Mouse (Mus musculus) adrenal gland, adult 2 months (tissue): Measurements from ENCODE around the gene Cep295. TPM values are rescaled to one million over a fixed set of nuclear protein-coding genes. Genes with fewer than 3 reads are reported as not detected.

Experiments
- microRNA-seq, 2 experiments: library from miRNA; unstranded; fragments of <30 nt; microRNA quantifications; one replicate each; pipeline ENCODE4 v1.2.0; 2021
- polyA plus RNA-seq: library from polyadenylated mRNA; depleted of rRNA; stranded (reverse); fragments of >200 nt; gene quantifications from 2 replicates; pipeline ENCODE4 v1.2.3, GENCODE M21; 2012; rRNA removed
- total RNA-seq, 2 experiments: library from RNA; stranded (reverse); gene quantifications; 2 replicates each; pipeline ENCODE4 v1.2.3; 2021

Gene Cep295
- total and polyA plus RNA-seq, 3 experiments: 0.82 to 13.8 (median 9.2) TPM

Small RNAs within 50 kb of the gene (microRNA-seq; reads per million reads assigned to microRNA genes)
- gene Gm49349 (0 to 0.44 reads per million in 2 experiments), gene mmu-mir-7650 (0 to 1.2 reads per million in 2 experiments)

Other genes with a start within 250 kb of the Cep295 start
- gene Hephl1, start 245.7 kb downstream of the Cep295 start, total RNA-seq: 1 to 10 TPM in 1 of 2 experiments, under 1 TPM in 1; 0.38 to 5.0 TPM
- gene Hephl1, start 245.7 kb downstream of the Cep295 start, polyA plus RNA-seq: 1.2 and 2.9 TPM in 2 replicates
- 1 to 10 TPM in 1 of 2 experiments, under 1 TPM in 1; 0.55 to 1.2 TPM for gene Vstm5, start 118.7 kb downstream of the Cep295 start, total RNA-seq
- 1.2 and 1.4 TPM in 2 replicates for gene Vstm5, start 118.7 kb downstream of the Cep295 start, polyA plus RNA-seq
- 10 to 100 TPM; 27.4 to 34.8 TPM for gene Med17, start 77.9 kb downstream of the Cep295 start, total RNA-seq
- 31.9 and 32.2 TPM in 2 replicates for gene Med17, start 77.9 kb downstream of the Cep295 start, polyA plus RNA-seq
- gene Taf1d, start 51.6 kb downstream of the Cep295 start, total RNA-seq: 100 to 1,000 TPM in 1 of 2 experiments, 10 to 100 TPM in 1; 76.4 to 128 TPM
- gene Taf1d, start 51.6 kb downstream of the Cep295 start, polyA plus RNA-seq: 2.7 and 3.0 TPM in 2 replicates
- 100 to 1,000 TPM; 124 to 126 TPM for gene 4931406C07Rik, start 51.3 kb downstream of the Cep295 start, total RNA-seq
- 9.8 and 10.6 TPM in 2 replicates for gene 4931406C07Rik, start 51.3 kb downstream of the Cep295 start, polyA plus RNA-seq
- 10 to 100 TPM; 19.5 to 36.4 TPM for gene Smco4, start 135.6 kb upstream of the Cep295 start, total RNA-seq
- gene Smco4, start 135.6 kb upstream of the Cep295 start, polyA plus RNA-seq: 6.8 and 8.8 TPM in 2 replicates